Mouse (Mus musculus) intestine, embryonic 14.5 days (tissue): ENCODE measurements around the gene Agbl4. TPM values are rescaled to one million over a fixed set of nuclear protein-coding genes. Genes with fewer than 3 reads are reported as not detected.

ENCODE experiments used
- ATAC-seq: fragments of 200-750 bp; cut with Nextera tagmentation; replicated peaks from 2 replicates; pipeline ENCODE4 v1.8.0; 2017; ENCODE audit warnings: low read depth, moderate number of reproducible peaks, moderate TSS enrichment, moderate library complexity; ENCODE audit not compliant: low FRiP score, low TSS enrichment
- DNase-seq: peaks from one replicate; pipeline ENCODE4 v3.0.0-alpha.2; 2018; ENCODE audit warnings: low spot score
- H3K27ac ChIP-seq: fragments of 300-500 bp; sonication (generic); 2 replicates; pipeline ENCODE4 v1.5.1; 2014; ENCODE audit warnings: low read depth, mild to moderate bottlenecking, control low read depth
- H3K27me3 ChIP-seq: fragments of 300-500 bp; sonication (generic); replicated peaks from 2 replicates; pipeline ENCODE4 v1.6.1; 2014; ENCODE audit warnings: low read length, control low read depth; ENCODE audit not compliant: control insufficient read depth, insufficient read depth
- H3K36me3 ChIP-seq: fragments of 300-500 bp; sonication (generic); 2 replicates; pipeline ENCODE4 v1.6.1; 2014; ENCODE audit warnings: low read length, control low read depth; ENCODE audit not compliant: control insufficient read depth, insufficient read depth
- H3K4me1 ChIP-seq: fragments of 300-500 bp; sonication (generic); replicated peaks from 2 replicates; pipeline ENCODE4 v1.6.1; 2014; ENCODE audit warnings: low read length, control low read depth, mixed read lengths; ENCODE audit not compliant: control insufficient read depth, insufficient read depth
- H3K4me2 ChIP-seq: fragments of 300-500 bp; sonication (generic); 2 replicates; pipeline ENCODE4 v1.6.1; 2014; ENCODE audit warnings: low read length
- H3K4me3 ChIP-seq: fragments of 300-500 bp; sonication (generic); 2 replicates; pipeline ENCODE4 v1.5.1; 2014; ENCODE audit warnings: low read depth, low read length, control low read depth, mixed read lengths
- H3K9ac ChIP-seq: fragments of 300-500 bp; sonication (generic); 2 replicates; pipeline ENCODE4 v1.6.1; 2014; ENCODE audit warnings: mild to moderate bottlenecking, low read length
- H3K9me3 ChIP-seq: fragments of 300-500 bp; sonication (generic); 2 replicates; pipeline ENCODE4 v1.6.1; 2016; ENCODE audit warnings: low read length, control low read depth; ENCODE audit not compliant: control insufficient read depth
- WGBS: fragments of 180-500 bp; shearing (Covaris S2); extraction: QIAGEN DNeasy Blood & Tissue Kit; methylation state at CpG from one replicate; pipeline ENCODE4 v1.1.7; 2014; 5-methylcytosine and 5-hydroxymethylcytosine counted together
- polyA plus RNA-seq: library from polyadenylated mRNA; unstranded; fragments of >200 nt; fragmentation: Nextera tagmentation; extraction: Ambion mirVana; gene quantifications from 2 replicates; pipeline ENCODE4 v1.2.1, GENCODE M21; 2014

The Agbl4 gene
- polyA plus RNA-seq, 1 experiment from 2014 or later, result 0.39 TPM

- Histone ChIP-seq H3K9ac (no peak overlapping the region), H3K4me1 (peaks cover 29% of the 10 kb centered on the region), H3K4me3 (no peak overlapping the region), H3K27me3 (no peaks in the 10 kb centered on the region), H3K9me3 (no peaks in the 10 kb centered on the region), H3K27ac (no peak overlapping the region), H3K4me2 (no peak overlapping the region), H3K36me3 (no peaks in the 10 kb centered on the region)
- 84% methylated on average over 1 of the region's 1 CpGs for WGBS
- DNase-seq (no peak), ATAC-seq (no peak)
Observed at GRCm38 (mm10) chr4:111666713-111667112, 1269.3 kb downstream of the Agbl4 start.

GRCm38 (mm10) chr4:111669369-111669768 is 1271.9 kb downstream of the Agbl4 start:
- H3K4me3 ChIP-seq, result no peak overlapping the region
- H3K27ac ChIP-seq, result no peak overlapping the region
- no peak for ATAC-seq
- H3K4me1 ChIP-seq, result peaks cover 22% of the 10 kb centered on the region
- H3K4me2 ChIP-seq, result no peak overlapping the region
- H3K27me3 ChIP-seq, result no peaks in the 10 kb centered on the region
- H3K9ac ChIP-seq, result no peak overlapping the region
- H3K9me3 ChIP-seq, result no peaks in the 10 kb centered on the region
- WGBS, result 85% methylated on average over 3 of the region's 3 CpGs
- DNase-seq, result no peak
- no peaks in the 10 kb centered on the region for H3K36me3 ChIP-seq

- peak overlapping the region; percentile 91 for H3K27ac ChIP-seq
- no peak overlapping the region for H3K9ac ChIP-seq
- H3K9me3 ChIP-seq, result no peaks in the 10 kb centered on the region
- ATAC-seq (peak; percentile 77), DNase-seq (peak; percentile 72)
- no peaks in the 10 kb centered on the region for H3K27me3 ChIP-seq
- H3K4me2 ChIP-seq, result peak overlapping the region; percentile 22; the same call in 1 of the 2 replicates
- no peaks in the 10 kb centered on the region for H3K36me3 ChIP-seq
- 13% methylated on average over 12 of the region's 12 CpGs for WGBS
- H3K4me3 ChIP-seq, result no peak overlapping the region
- H3K4me1 ChIP-seq, result peaks cover 20% of the 10 kb centered on the region
Observed at GRCm38 (mm10) chr4:111670566-111671421, 1273.3 kb downstream of the Agbl4 start.

- peak overlapping the region; percentile 22; the same call in 1 of the 2 replicates for H3K4me2 ChIP-seq
- H3K36me3 ChIP-seq, result no peaks in the 10 kb centered on the region
Observed at GRCm38 (mm10) chr4:111671440-111671839, 1274.0 kb downstream of the Agbl4 start.

GRCm38 (mm10) chr4:111673904-111674303 is 1276.4 kb downstream of the Agbl4 start:
- H3K4me2 ChIP-seq, result no peak overlapping the region
- no peak overlapping the region for H3K9ac ChIP-seq
- no peak overlapping the region for H3K27ac ChIP-seq
- no peak for DNase-seq
- H3K4me3 ChIP-seq, result no peak overlapping the region
- no peaks in the 10 kb centered on the region for H3K27me3 ChIP-seq
- H3K36me3 ChIP-seq, result no peaks in the 10 kb centered on the region
- peaks cover 20% of the 10 kb centered on the region for H3K4me1 ChIP-seq
- no peak for ATAC-seq
- H3K9me3 ChIP-seq, result no peaks in the 10 kb centered on the region

More at GRCm38 (mm10) chr4:111671440-111671839, 1274.0 kb downstream of the Agbl4 start:
- H3K4me1 ChIP-seq, result peaks cover 20% of the 10 kb centered on the region
- H3K4me3 ChIP-seq, result no peak overlapping the region
- WGBS, result 31% methylated on average over 4 of the region's 4 CpGs
- peak; percentile 24 for ATAC-seq
- H3K9me3 ChIP-seq, result no peaks in the 10 kb centered on the region
- H3K9ac ChIP-seq, result no peak overlapping the region
- no peaks in the 10 kb centered on the region for H3K27me3 ChIP-seq
- no peak for DNase-seq
- peak overlapping the region; percentile 91 for H3K27ac ChIP-seq

- ATAC-seq, result no peak
- 84% methylated on average over 5 of the region's 5 CpGs for WGBS
- no peaks in the 10 kb centered on the region for H3K27me3 ChIP-seq
- H3K9me3 ChIP-seq, result no peaks in the 10 kb centered on the region
- H3K4me2 ChIP-seq, result no peak overlapping the region
- 0 out of 2 replicates have a peak, but pooled peaks cover 3% of the 10 kb centered on the region for H3K4me1 ChIP-seq
- no peak overlapping the region for H3K27ac ChIP-seq
- H3K9ac ChIP-seq, result no peak overlapping the region
- no peak for DNase-seq
- H3K36me3 ChIP-seq, result no peaks in the 10 kb centered on the region
- H3K4me3 ChIP-seq, result no peak overlapping the region
Observed at GRCm38 (mm10) chr4:111681926-111682325, 1284.5 kb downstream of the Agbl4 start.

- H3K9ac ChIP-seq, result no peak overlapping the region
Observed at GRCm38 (mm10) chr4:111682793-111683192, 1285.3 kb downstream of the Agbl4 start.

GRCm38 (mm10) chr4:111683843-111684242 is 1286.4 kb downstream of the Agbl4 start:
- no peak overlapping the region for H3K4me2 ChIP-seq
- H3K9me3 ChIP-seq, result no peaks in the 10 kb centered on the region
- no peak for DNase-seq
- H3K27ac ChIP-seq, result no peak overlapping the region
- ATAC-seq, result no peak
- no peak overlapping the region for H3K9ac ChIP-seq
- 0 out of 2 replicates have a peak, but pooled peaks cover 3% of the 10 kb centered on the region for H3K4me1 ChIP-seq
- WGBS, result 61% methylated on average over 5 of the region's 5 CpGs
- no peaks in the 10 kb centered on the region for H3K27me3 ChIP-seq
- H3K36me3 ChIP-seq, result no peaks in the 10 kb centered on the region
- no peak overlapping the region for H3K4me3 ChIP-seq

More at GRCm38 (mm10) chr4:111682793-111683192, 1285.3 kb downstream of the Agbl4 start:
- 83% methylated on average over 3 of the region's 3 CpGs for WGBS
- no peak for DNase-seq
- Histone ChIP-seq H3K36me3 (no peaks in the 10 kb centered on the region), H3K27ac (no peak overlapping the region), H3K4me3 (no peak overlapping the region), H3K4me1 (0 out of 2 replicates have a peak, but pooled peaks cover 3% of the 10 kb centered on the region), H3K9me3 (no peaks in the 10 kb centered on the region), H3K27me3 (no peaks in the 10 kb centered on the region), H3K4me2 (no peak overlapping the region)
- ATAC-seq, result no peak
